10 mouse cellular contexts compared by ENCODE assay signal in the genomic region with DNA sequence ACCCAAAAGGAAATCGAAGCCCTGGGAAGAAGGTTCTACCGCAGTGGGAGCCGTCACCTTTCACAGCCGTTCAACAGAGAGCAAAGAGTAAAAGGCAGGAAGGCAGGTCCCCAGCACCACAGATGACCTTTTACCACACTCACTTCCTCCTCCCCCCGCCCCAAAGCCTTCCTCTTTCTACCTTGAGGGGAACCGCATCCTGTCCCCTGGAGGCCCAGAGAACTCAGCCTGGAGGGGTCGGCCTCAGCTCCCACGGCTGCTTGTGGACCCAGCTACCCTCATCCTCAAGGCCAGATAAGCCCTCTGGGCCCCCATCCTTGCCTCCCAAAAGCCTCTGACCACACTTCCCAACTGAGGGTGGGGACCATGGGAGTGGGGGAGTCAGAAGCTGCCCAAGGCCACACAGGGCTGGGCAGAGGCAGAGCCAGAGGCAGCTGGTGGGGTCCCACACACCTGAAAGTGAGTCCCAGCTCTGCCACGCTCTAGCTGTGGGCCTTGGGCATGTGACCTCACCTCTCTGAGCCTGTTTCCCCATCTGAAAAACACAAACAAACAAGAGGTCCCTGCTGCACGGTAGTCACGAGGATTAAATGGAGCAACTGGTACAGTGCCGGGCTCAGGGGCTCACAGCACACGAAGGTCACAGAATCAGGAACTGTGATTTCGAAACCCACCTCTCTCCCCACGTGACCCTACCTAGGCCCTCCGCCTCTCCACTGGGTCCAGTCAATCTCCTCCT. TPM values are rescaled to one million over a fixed set of nuclear protein-coding genes. Genes with fewer than 3 reads are reported as not detected.
DNase-seq lines count a peak whose midpoint lies in the region; ATAC-seq and TF ChIP-seq lines count a peak whose summit lies in the region.
"Had no signal": no experiment of that assay in that cellular context is flagged by ENCODE, and none has a peak within 500 bp of the region (broad histone marks: within the 10 kb centered on the region; RNA-seq: fewer than 3 reads in every experiment).

No protein-coding gene starts in this region.

- no peak for DNase-seq in heart, postnatal 25 days (ENCODE audit: low spot score)
- DNase-seq in lung, adult 2 months: no peak
- DNase-seq in frontal cortex, postnatal 10 days (ENCODE audit: low spot score in 2 of 2): no peak
- no peak for DNase-seq in embryo, embryonic 10 days (ENCODE audit: low spot score)
- no peak for DNase-seq in c-Kit-positive CD71-positive TER-119-positive erythroid progenitor cells, embryonic 14.5 days (ENCODE audit: low spot score)

- H3K27me3 ChIP-seq in heart, embryonic 12.5 days (replicated peaks): no peaks in the 10 kb centered on the region
- H3K27me3 ChIP-seq in stomach, embryonic 15.5 days (replicated peaks): no peaks in the 10 kb centered on the region
- H3K27me3 ChIP-seq: hindbrain, embryonic 15.5 days had no signal

- peaks cover 47% of the 10 kb centered on the region for H3K36me3 ChIP-seq in heart, embryonic 12.5 days
- H3K36me3 ChIP-seq in stomach, embryonic 15.5 days: 0 out of 2 replicates have a peak, but pooled peaks cover 9% of the 10 kb centered on the region

- TF ChIP-seq CTCF in lung, adult 2 months (IDR thresholded peaks at IDR 0.05; ENCODE audit: insufficient read depth, low read length): no peak

- no peak overlapping the region for H3K27ac ChIP-seq in heart, embryonic 12.5 days (ENCODE audit: poor library complexity, severe bottlenecking)
- H3K27ac ChIP-seq in stomach, embryonic 15.5 days: 0 out of 2 replicates have a peak overlapping the region, but pooled peaks have one; percentile 22
- H3K27ac ChIP-seq: hindbrain, embryonic 15.5 days had no signal

- no peak for ATAC-seq in heart, embryonic 12.5 days (ENCODE audit: insufficient number of reproducible peaks, low FRiP score)
- peak; percentile 82 for ATAC-seq in activated CD4-positive, CD25-positive, alpha-beta regulatory T cell, adult 4 months
- ATAC-seq in stomach, embryonic 15.5 days (ENCODE audit: insufficient read depth, low FRiP score, low read depth): no peak

- H3K4me2 ChIP-seq in heart, embryonic 12.5 days: no peak overlapping the region
- no peak overlapping the region for H3K4me2 ChIP-seq in stomach, embryonic 15.5 days
- H3K4me2 ChIP-seq: hindbrain, embryonic 15.5 days had no signal

- no peak for TF ChIP-seq POLR2A in lung, adult 2 months (IDR thresholded peaks at IDR 0.05; ENCODE audit: borderline replicate concordance, extremely low read depth, low read depth, low read length)

- peak overlapping the region; percentile 39; the same call in 1 of the 2 replicates for H3K9ac ChIP-seq in heart, embryonic 12.5 days
- no peak overlapping the region for H3K9ac ChIP-seq in stomach, embryonic 15.5 days
- H3K9ac ChIP-seq: hindbrain, embryonic 15.5 days had no signal

- H3K9me3 ChIP-seq in heart, embryonic 12.5 days (replicated peaks): no peaks in the 10 kb centered on the region
- H3K9me3 ChIP-seq in stomach, embryonic 15.5 days: no peaks in the 10 kb centered on the region
- H3K9me3 ChIP-seq: hindbrain, embryonic 15.5 days had no signal

- 71% methylated on average over 16 of the region's 16 CpGs for WGBS in heart, embryonic 12.5 days
- 55% methylated on average over 16 of the region's 16 CpGs for WGBS in lung, adult 2 months
- WGBS in stomach, embryonic 15.5 days: 71% methylated on average over 16 of the region's 16 CpGs

- peaks cover 12% of the 10 kb centered on the region for H3K4me1 ChIP-seq in heart, embryonic 12.5 days (replicated peaks)
- H3K4me1 ChIP-seq in lung, adult 2 months (ENCODE audit: control insufficient read depth, insufficient read depth, low read length): peaks cover 2% of the 10 kb centered on the region; the same call in 1 of the 2 replicates
- peaks cover 5% of the 10 kb centered on the region; the same call in 1 of the 2 replicates for H3K4me1 ChIP-seq in stomach, embryonic 15.5 days
- H3K4me1 ChIP-seq: hindbrain, embryonic 15.5 days had no signal

- intact Hi-C loops in heart, postnatal 25 days (cut with DNase I): loop anchor here (10.0 kb wide), 1 partner anchor 321 kb away; a partner anchor contains a TSS

- no peak overlapping the region for H3K4me3 ChIP-seq in heart, embryonic 12.5 days
- H3K4me3 ChIP-seq in lung, adult 2 months (replicated peaks; ENCODE audit: extremely low read depth, low read depth, low read length): peak overlapping the region; percentile 12
- no peak overlapping the region for H3K4me3 ChIP-seq in stomach, embryonic 15.5 days (replicated peaks)
- H3K4me3 ChIP-seq: hindbrain, embryonic 15.5 days; myocyte had no signal

RNA-seq across cellular contexts. Expression of a gene that starts 14.9 kb away (rescaled TPM):
- polyA plus RNA-seq in heart, embryonic 12.5 days (2016; fragmentation: Nextera tagmentation; extraction: Ambion mirVana): 8.2 and 9.5 TPM in 2 replicates
- 10 to 100 TPM; 13.6 to 20.2 TPM for total RNA-seq in heart, postnatal 25 days (2021)
- 10 to 100 TPM; 26.7 to 31.8 TPM for polyA plus RNA-seq in activated CD4-positive, CD25-positive, alpha-beta regulatory T cell, adult 4 months (2017; shearing (Covaris generic))
- polyA plus RNA-seq in lung, adult 2 months (2012; rRNA removed): 37.6 and 42.4 TPM in 2 replicates
- polyA plus RNA-seq in stomach, embryonic 15.5 days (2015; fragmentation: Nextera tagmentation; extraction: Ambion mirVana): 15.1 and 15.2 TPM in 2 replicates

RNA-seq across cellular contexts. Expression of a gene that starts 15.7 kb away (rescaled TPM):
- polyA plus RNA-seq in heart, embryonic 12.5 days (2016; fragmentation: Nextera tagmentation; extraction: Ambion mirVana): 2.3 and 2.5 TPM in 2 replicates
- total RNA-seq in heart, postnatal 25 days (2021): 1 to 10 TPM; 8.0 to 9.1 TPM
- 1 to 10 TPM; 2.6 to 4.0 TPM for polyA plus RNA-seq in activated CD4-positive, CD25-positive, alpha-beta regulatory T cell, adult 4 months (2017; shearing (Covaris generic))
- polyA plus RNA-seq in lung, adult 2 months (2012; rRNA removed): 18.0 and 18.4 TPM in 2 replicates
- polyA plus RNA-seq in stomach, embryonic 15.5 days (2015; fragmentation: Nextera tagmentation; extraction: Ambion mirVana): 2.8 and 3.1 TPM in 2 replicates

RNA-seq across cellular contexts. Expression of a gene that starts 26.0 kb away (rescaled TPM):
- 0.54 and 0.81 TPM in 2 replicates for polyA plus RNA-seq in heart, embryonic 12.5 days (2016; fragmentation: Nextera tagmentation; extraction: Ambion mirVana)
- total RNA-seq in heart, postnatal 25 days (2021): under 1 TPM; 0.60 to 0.61 TPM
- polyA plus RNA-seq in activated CD4-positive, CD25-positive, alpha-beta regulatory T cell, adult 4 months (2017; shearing (Covaris generic)): 10 to 100 TPM; 19.1 to 25.3 TPM
- polyA plus RNA-seq in lung, adult 2 months (2012; rRNA removed): 6.0 and 6.1 TPM in 2 replicates
- polyA plus RNA-seq in stomach, embryonic 15.5 days (2015; fragmentation: Nextera tagmentation; extraction: Ambion mirVana): 1.4 and 1.6 TPM in 2 replicates

RNA-seq across cellular contexts. Expression of a gene that starts 32.1 kb away (rescaled TPM):
- 12.1 and 12.7 TPM in 2 replicates for polyA plus RNA-seq in heart, embryonic 12.5 days (2016; fragmentation: Nextera tagmentation; extraction: Ambion mirVana)
- 10 to 100 TPM; 62.6 to 64.6 TPM for total RNA-seq in heart, postnatal 25 days (2021)
- polyA plus RNA-seq in activated CD4-positive, CD25-positive, alpha-beta regulatory T cell, adult 4 months (2017; shearing (Covaris generic)): 1 to 10 TPM; 8.9 to 9.8 TPM
- polyA plus RNA-seq in lung, adult 2 months (2012; rRNA removed): 104 and 116 TPM in 2 replicates
- polyA plus RNA-seq in stomach, embryonic 15.5 days (2015; fragmentation: Nextera tagmentation; extraction: Ambion mirVana): 9.4 and 10.5 TPM in 2 replicates

RNA-seq across cellular contexts. Expression of a gene that starts 45.0 kb away (rescaled TPM):
- 17.6 and 20.4 TPM in 2 replicates for polyA plus RNA-seq in heart, embryonic 12.5 days (2016; fragmentation: Nextera tagmentation; extraction: Ambion mirVana)
- total RNA-seq in heart, postnatal 25 days (2021): 10 to 100 TPM; 19.2 to 29.6 TPM
- under 1 TPM; 0.28 to 0.38 TPM for polyA plus RNA-seq in activated CD4-positive, CD25-positive, alpha-beta regulatory T cell, adult 4 months (2017; shearing (Covaris generic))
- polyA plus RNA-seq in lung, adult 2 months (2012; rRNA removed): 41.1 and 51.4 TPM in 2 replicates
- 13.0 and 17.6 TPM in 2 replicates for polyA plus RNA-seq in stomach, embryonic 15.5 days (2015; fragmentation: Nextera tagmentation; extraction: Ambion mirVana)
